Mouse (Mus musculus): Measurements from ENCODE around the gene Znrd1as.

Gene Znrd1as

DNA sequence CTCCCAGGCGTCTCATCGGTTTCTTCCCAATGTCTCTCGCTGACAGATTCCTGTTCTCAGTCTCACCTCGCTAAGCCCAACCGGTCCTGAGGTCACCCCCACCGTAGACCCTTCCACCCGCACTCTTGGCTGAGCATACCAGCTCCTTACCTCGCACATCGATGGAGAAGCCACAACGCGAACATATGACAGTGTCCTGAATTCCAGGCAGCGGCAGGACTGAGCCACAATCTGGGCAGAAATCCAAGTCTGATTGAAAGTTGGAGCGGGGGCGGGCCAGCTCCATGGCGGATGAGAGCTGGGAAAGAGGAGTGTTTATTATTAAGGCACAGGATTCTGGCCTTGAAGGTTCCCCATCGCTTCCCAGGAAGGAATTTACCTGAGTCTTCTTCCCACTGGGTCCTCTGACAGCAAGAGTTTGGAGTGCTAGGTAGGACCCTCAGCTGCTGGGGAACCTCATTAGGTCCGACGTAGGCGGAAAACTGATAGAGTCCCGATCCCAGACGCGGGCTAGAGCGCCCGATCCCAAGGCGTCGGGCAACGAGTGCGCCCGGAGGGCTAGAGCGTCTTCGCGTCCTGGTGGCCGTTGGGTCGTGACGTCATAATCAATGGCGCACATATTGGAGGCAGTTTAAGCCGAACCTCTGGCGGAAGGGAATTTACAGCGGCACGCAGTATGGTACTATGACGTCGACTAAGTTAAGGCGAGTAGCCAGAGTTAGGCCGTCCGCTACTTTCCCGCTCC is at the start of gene Znrd1as, which contains the start of gene Znrd1:
Gene Znrd1as (plus strand): TSS at position 594 of the 745 bp plus-strand sequence.
Gene Znrd1 (minus strand): TSS at position 561 of the 745 bp plus-strand sequence.
- peak; percentile 93 to 95 for DNase-seq

- no peak for DNase-seq
Observed at GRCm38 (mm10) chr17:36909802-36910201, 48.6 kb upstream of the Znrd1as start.

GRCm38 (mm10) chr17:36912031-36912430 is 46.4 kb upstream of the Znrd1as start:
- no peak for DNase-seq

DNA sequence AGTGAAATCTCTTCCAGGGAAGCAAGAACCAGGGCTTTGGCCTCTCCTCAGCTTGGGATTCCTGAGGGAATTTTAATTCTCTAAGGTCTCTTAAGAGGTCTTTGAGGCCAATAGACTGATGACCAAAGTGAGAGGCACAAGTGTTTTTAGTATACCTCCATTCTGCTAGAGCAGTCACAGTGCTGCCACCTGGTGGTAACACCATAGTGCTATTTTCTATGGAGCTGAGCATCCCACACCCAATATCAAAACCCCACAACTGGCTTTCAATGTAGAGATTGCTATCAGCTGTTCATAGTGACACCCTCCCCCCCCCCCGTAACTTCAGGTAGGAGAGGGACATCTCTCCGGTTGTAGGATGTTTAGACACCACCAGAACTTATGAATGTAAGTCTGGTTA is 44.3 kb upstream of the Znrd1as start:
- DNase-seq: peak; percentile 87 to 93

DNA sequence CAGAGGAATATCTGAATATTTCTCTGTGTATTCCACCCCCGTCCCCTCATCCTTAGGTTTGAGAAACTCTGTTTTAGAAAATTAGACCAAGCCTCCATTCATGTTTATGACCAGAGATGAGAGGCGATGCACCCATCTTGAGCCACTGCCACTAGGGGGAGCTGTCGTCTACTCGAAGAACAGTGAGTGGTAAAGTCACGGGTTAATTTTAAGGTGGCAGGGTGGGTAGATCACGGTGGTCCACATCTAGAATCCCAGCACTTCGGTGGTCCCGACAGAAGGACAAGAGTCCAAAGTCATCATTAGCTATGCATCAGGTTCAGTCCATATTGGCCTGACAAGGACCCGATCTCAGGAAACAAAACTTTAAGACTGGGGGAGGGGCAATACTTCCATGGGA is 43.3 kb upstream of the Znrd1as start:
- peak; percentile 77 to 88 for DNase-seq

DNA sequence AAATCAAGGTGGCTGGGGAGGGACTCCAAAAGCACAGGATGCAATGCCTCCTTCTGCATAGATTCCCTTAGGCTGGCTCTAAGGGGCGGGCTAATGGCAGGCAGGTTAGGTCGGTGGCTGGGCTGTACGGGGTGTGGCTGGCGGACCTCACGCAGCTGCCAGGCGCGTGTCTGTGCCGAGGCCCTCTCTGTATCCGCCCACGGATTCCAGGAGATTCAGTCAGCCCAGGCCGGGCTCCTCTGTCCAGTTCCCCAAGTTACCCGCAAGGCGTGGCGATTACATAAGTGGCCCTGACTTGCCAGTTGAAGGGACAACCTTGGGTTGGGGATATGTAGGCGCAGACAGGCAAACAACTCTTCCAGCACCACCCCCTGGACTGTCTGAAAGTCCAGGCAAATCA is 38.2 kb upstream of the Znrd1as start:
- no peak for DNase-seq

GRCm38 (mm10) chr17:36922715-36923114 is 35.7 kb upstream of the Znrd1as start:
- DNase-seq: no peak

DNA sequence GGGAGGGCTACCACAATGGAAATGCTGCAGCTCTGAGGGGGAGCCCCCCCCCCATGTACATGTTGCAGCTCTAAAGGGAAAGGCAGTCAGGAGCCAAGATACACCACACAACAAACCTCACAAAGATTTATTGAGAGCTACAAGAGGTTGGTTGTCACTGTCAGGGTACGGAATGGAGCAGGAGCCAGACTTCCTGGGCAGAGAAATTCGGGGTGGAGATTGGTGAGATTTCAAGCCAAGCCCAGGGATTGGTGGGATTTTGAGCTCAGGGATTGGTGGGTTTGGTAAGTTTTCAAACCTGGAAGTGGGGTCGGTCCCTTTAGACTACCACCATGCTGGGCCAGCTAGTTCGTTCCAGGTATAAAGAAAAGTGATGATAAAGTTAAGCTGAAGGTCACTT is 34.9 kb upstream of the Znrd1as start:
- DNase-seq: no peak

GRCm38 (mm10) chr17:36927496-36928120 is 30.8 kb upstream of the Znrd1as start:
- no peak for DNase-seq

GRCm38 (mm10) chr17:36929236-36929932 is 29.0 kb upstream of the Znrd1as start:
- peak in 1 of 2 experiments; percentile 36 for DNase-seq

DNA sequence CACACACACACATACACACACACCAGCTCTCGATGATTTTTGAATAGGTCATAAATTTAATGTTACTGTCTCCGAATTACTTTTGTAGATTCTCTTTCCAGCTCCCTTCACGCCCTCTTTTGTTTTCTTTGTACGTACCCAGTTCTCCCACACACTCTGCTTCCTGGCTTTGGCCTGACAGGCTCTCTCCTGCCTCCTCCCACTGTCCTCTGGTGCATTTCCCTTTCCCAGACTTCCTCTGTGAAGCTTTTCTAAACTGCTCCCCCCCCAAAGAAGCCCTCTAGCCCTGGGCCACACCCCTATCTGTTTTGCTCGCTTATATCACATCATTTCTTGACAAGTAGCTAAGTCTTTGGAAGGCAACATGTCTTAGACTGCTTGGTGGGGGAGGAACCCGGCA is 28.2 kb upstream of the Znrd1as start:
- DNase-seq: no peak

DNA sequence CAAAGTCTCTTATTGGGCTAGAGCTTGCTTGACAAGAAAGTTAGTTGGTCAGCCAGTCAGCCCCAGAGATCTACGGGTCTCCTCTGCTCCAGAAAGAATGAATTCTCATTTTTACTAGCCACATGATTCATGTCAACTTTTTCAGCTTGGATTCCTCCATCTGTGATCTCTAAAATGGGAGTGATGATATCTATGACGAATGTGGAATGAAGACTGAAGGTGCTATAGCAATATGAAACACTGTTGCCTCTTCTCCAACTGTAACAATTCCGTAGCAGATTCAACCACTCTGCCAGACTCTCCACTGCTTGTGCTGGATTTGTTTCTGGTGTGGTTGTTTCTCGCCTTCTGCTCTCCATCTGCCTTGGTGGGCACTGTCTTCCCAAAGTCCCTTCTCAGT is 27.3 kb upstream of the Znrd1as start:
- no peak for DNase-seq

DNA sequence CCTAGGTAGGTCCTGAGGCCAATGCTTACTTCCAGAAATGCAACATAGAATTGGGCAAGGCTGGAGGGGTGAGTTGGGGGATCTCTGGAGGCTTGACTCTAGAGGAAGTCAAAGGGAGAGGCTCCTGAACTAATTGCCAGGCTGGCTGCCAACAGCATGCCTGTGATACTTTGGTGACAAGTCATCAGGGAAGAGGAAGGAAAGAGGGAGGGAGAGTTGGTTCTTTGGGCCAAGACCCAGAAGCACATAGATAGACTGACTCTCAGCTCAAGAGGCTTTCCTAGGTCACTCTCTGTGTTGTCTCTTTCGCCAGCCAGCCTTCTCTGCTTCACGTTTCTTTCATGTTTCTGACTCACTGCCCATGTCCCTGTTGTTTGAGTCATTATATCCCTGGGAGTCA is 26.6 kb upstream of the Znrd1as start:
- DNase-seq: no peak

- DNase-seq: no peak
Observed at GRCm38 (mm10) chr17:36938056-36938455, 20.3 kb upstream of the Znrd1as start.

DNA sequence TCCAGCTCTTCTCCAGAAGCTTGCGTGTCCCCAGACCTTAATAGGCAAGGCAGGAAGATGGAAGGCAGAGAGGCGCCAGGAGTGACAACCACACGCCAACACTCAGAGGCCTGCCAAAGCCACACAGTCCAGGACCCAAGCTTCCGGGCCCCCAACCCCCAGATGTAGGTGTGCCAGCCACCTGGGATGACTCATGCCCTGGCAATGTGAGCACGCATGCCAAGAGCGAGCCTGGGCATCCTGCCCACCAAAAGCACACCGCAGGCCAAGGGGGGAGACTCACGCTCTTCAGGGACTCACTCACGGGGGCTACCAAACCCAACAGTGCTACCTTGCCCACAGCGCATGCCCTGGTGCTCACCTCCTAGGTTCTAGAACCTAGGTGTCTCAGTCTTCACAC is 16.0 kb upstream of the Znrd1as start:
- peak; percentile 74 to 78 for DNase-seq

DNA sequence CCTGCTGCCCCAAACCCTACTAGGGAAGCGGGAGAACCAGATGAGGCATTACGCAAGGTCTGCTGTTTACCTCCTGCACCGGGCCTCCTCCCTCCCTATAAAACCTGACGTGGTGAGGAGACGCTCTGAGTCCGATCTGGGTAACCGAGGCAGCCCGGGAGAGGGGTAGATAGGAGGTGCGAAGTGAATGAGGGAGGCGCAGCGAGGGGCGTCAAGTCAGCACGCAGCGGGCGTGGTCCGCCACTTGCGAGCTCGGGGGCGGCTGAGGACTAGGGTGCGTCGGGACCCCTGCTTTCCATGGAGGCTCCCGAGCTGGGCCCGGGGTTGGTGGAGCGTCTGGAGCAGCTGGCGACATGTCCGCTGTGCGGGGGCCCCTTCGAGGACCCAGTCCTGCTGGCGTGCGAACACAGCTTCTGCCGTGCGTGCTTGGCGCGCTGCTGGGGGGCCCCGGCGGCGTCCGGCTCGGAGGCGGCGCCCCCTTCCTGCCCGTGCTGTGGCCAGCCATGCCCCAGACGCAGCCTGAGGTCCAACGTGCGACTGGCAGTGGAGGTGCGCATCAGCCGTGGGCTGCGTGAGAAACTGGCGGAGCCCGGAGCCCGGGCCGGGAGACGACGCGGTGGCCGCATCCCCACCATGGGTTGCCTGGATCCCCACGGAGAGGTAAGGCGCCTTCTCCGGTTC is 15.5 kb upstream of the Znrd1as start, which contains the start of gene Rnf39:
Gene Rnf39 (plus strand): TSS at position 128 of the 681 bp plus-strand sequence.
- peak; percentile 36 to 38 for DNase-seq

DNA sequence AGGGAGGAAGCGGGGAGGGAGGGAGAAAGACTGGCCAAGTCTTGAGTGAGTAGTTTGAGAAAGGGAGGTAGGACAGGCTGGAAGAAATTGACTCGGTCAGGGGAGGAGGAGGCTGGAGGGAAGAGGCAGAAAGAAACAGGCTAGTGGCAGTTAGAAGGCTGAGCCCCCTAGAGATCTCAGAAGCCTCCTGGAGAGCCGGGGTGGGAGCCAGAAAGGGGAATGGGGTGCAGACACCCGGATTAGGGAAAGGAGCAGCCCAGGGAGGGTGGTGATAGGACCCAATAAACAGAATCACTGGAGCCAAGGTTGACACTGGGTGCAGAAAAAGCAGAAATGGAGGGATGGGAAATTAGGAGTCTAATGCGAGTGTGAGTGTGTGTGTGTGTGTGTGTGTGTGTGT is 14.7 kb upstream of the Znrd1as start:
- no peak for DNase-seq

GRCm38 (mm10) chr17:36944121-36944775 is 14.1 kb upstream of the Znrd1as start:
- peak in 1 of 2 experiments; percentile 38 for DNase-seq

- DNase-seq: peak; percentile 76 to 79
Observed at GRCm38 (mm10) chr17:36947051-36947819, 11.2 kb upstream of the Znrd1as start.

GRCm38 (mm10) chr17:36948286-36948685 is 10.1 kb upstream of the Znrd1as start:
- no peak for DNase-seq

DNA sequence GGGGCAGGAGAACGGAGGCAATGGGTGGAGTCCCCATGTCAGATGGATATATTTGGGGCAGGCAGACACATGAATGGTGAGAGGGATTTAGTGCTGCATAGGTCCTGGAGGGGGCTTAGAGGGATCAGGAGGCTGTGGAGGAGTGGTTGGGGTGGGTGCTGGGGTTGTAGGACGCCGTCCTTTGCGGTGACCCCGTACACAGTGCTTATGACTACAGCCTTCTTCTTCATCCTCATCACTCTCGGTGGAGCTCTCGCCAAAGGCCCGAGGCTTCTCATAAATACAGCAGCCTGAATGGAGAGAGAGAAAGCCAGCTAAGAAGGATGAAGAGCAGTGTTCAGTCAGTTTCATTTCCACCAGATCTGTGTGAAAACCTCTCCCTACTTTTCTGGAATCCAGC is 9.1 kb upstream of the Znrd1as start:
- DNase-seq: no peak

All from cerebellum, postnatal 14 days (tissue).